Mouse (Mus musculus) hindbrain, embryonic 16.5 days (tissue): ENCODE results near the gene Rwdd1. TPM values are rescaled to one million over a fixed set of nuclear protein-coding genes. Genes with fewer than 3 reads are reported as not detected.

Source experiments
- polyA plus RNA-seq: library from polyadenylated mRNA; unstranded; fragments of >200 nt; fragmentation: Nextera tagmentation; extraction: Ambion mirVana; gene quantifications from 2 replicates; pipeline ENCODE4 v1.2.1, GENCODE M21; 2015

Gene Rwdd1
- polyA plus RNA-seq, 1 experiment from 2014 or later, result 110 TPM

Other genes with a start within 250 kb of the Rwdd1 start
- gene Sult3a2, start 232.9 kb downstream of the Rwdd1 start, polyA plus RNA-seq, result not detected in 2 replicates
- not detected in 2 replicates for gene Sult3a1, start 161.9 kb downstream of the Rwdd1 start, polyA plus RNA-seq
- gene Rsph4a, start 114.5 kb downstream of the Rwdd1 start, polyA plus RNA-seq, result 1.3 and 1.9 TPM in 2 replicates
- gene Zup1, start 68.4 kb downstream of the Rwdd1 start, polyA plus RNA-seq, result 17.0 and 18.6 TPM in 2 replicates
- not detected in 2 replicates for gene Trappc3l, start 18.0 kb upstream of the Rwdd1 start, polyA plus RNA-seq
- not detected in 2 replicates for gene Calhm4, start 24.7 kb upstream of the Rwdd1 start, polyA plus RNA-seq
- gene Calhm5, start 76.9 kb upstream of the Rwdd1 start, polyA plus RNA-seq, result 1.0 and 1.1 TPM in 2 replicates
- gene Calhm6, start 108.4 kb upstream of the Rwdd1 start, polyA plus RNA-seq, result 0.76 and 0.79 TPM in 2 replicates
- 6.1 and 9.1 TPM in 2 replicates for gene Dse, start 188.1 kb upstream of the Rwdd1 start, polyA plus RNA-seq